Mouse (Mus musculus) urinary bladder, postnatal 14 days (tissue): ENCODE data around the gene Dpp6.

Experiments used
- DNase-seq: peaks from one replicate; pipeline ENCODE4 v3.0.0; 2021; ENCODE audit warnings: low spot score

Gene Dpp6

GRCm38 (mm10) chr5:26969941-26970590, 153.1 kb downstream of the Dpp6 start:
- DNase-seq, result no peak

- no peak for DNase-seq
These were observed 156.2 kb downstream of the Dpp6 start for GRCm38 (mm10) chr5:26973166-26973565.

- no peak for DNase-seq
These were observed 162.3 kb downstream of the Dpp6 start for GRCm38 (mm10) chr5:26979348-26979747.

- no peak for DNase-seq
These were observed 162.8 kb downstream of the Dpp6 start for GRCm38 (mm10) chr5:26979755-26980154.

GRCm38 (mm10) chr5:26985114-26985513, 168.1 kb downstream of the Dpp6 start:
- DNase-seq, result no peak

GRCm38 (mm10) chr5:26991587-26991986, 174.6 kb downstream of the Dpp6 start:
- no peak for DNase-seq

- DNase-seq, result no peak
These were observed 186.5 kb downstream of the Dpp6 start for GRCm38 (mm10) chr5:27003537-27003936.

GRCm38 (mm10) chr5:27009157-27009556, 192.2 kb downstream of the Dpp6 start:
- no peak for DNase-seq

- DNase-seq, result no peak
These were observed 193.6 kb downstream of the Dpp6 start for GRCm38 (mm10) chr5:27010582-27010981.

- DNase-seq, result no peak
These were observed 201.4 kb downstream of the Dpp6 start for GRCm38 (mm10) chr5:27018314-27018956.

- no peak for DNase-seq
These were observed 211.6 kb downstream of the Dpp6 start for GRCm38 (mm10) chr5:27028611-27029010.

GRCm38 (mm10) chr5:27029784-27030183, 212.8 kb downstream of the Dpp6 start:
- no peak for DNase-seq

GRCm38 (mm10) chr5:27034858-27035257, 217.9 kb downstream of the Dpp6 start:
- no peak for DNase-seq

GRCm38 (mm10) chr5:27035291-27035690, 218.3 kb downstream of the Dpp6 start:
- no peak for DNase-seq

GRCm38 (mm10) chr5:27035891-27036290, 218.9 kb downstream of the Dpp6 start:
- DNase-seq, result no peak

- DNase-seq, result no peak
These were observed 220.8 kb downstream of the Dpp6 start for GRCm38 (mm10) chr5:27037796-27038195.

GRCm38 (mm10) chr5:27048167-27048566, 231.2 kb downstream of the Dpp6 start:
- no peak for DNase-seq

- DNase-seq, result no peak
These were observed 231.9 kb downstream of the Dpp6 start for GRCm38 (mm10) chr5:27048926-27049325.

- no peak for DNase-seq
These were observed 232.5 kb downstream of the Dpp6 start for GRCm38 (mm10) chr5:27049341-27050091.

GRCm38 (mm10) chr5:27051250-27051649, 234.2 kb downstream of the Dpp6 start:
- DNase-seq, result no peak

- no peak for DNase-seq
These were observed 235.4 kb downstream of the Dpp6 start for GRCm38 (mm10) chr5:27052441-27052840.

- DNase-seq, result no peak
These were observed 239.4 kb downstream of the Dpp6 start for GRCm38 (mm10) chr5:27056436-27056835.

GRCm38 (mm10) chr5:27060114-27060513, 243.1 kb downstream of the Dpp6 start:
- no peak for DNase-seq
